Mouse (Mus musculus) kidney, embryonic 16.5 days (tissue): ENCODE data around the gene Gucy2e. TPM values are rescaled to one million over a fixed set of nuclear protein-coding genes. Genes with fewer than 3 reads are reported as not detected.

Experiments used
- ATAC-seq: fragments of 200-750 bp; cut with Nextera tagmentation; 2 replicates; pipeline ENCODE4 v1.8.0; 2017; ENCODE audit warnings: moderate TSS enrichment; ENCODE audit not compliant: low FRiP score, low TSS enrichment
- H3K27ac ChIP-seq: fragments of 300-500 bp; sonication (generic); 2 replicates; pipeline ENCODE4 v1.5.1; 2014; ENCODE audit warnings: low read length
- H3K27me3 ChIP-seq: fragments of 300-500 bp; sonication (generic); 2 replicates; pipeline ENCODE4 v1.6.1; 2014; ENCODE audit warnings: low read length, control low read depth, mixed read lengths; ENCODE audit not compliant: insufficient read depth
- H3K36me3 ChIP-seq: fragments of 300-500 bp; sonication (generic); 2 replicates; pipeline ENCODE4 v1.6.1; 2014; ENCODE audit warnings: low read length, control low read depth, mixed read lengths; ENCODE audit not compliant: insufficient read depth
- H3K4me1 ChIP-seq: fragments of 300-500 bp; sonication (generic); 2 replicates; pipeline ENCODE4 v1.6.1; 2014; ENCODE audit warnings: low read length, control low read depth, mixed read lengths; ENCODE audit not compliant: insufficient read depth
- H3K4me2 ChIP-seq: fragments of 300-500 bp; sonication (generic); replicated peaks from 2 replicates; pipeline ENCODE4 v1.6.1; 2014; ENCODE audit warnings: low read depth, low read length
- H3K4me3 ChIP-seq: fragments of 300-500 bp; sonication (generic); 2 replicates; pipeline ENCODE4 v1.5.1; 2014; ENCODE audit warnings: mild to moderate bottlenecking, low read length
- H3K9ac ChIP-seq: fragments of 300-500 bp; sonication (generic); replicated peaks from 2 replicates; pipeline ENCODE4 v1.6.1; 2014; ENCODE audit warnings: low read length
- H3K9me3 ChIP-seq: fragments of 300-500 bp; sonication (generic); 2 replicates; pipeline ENCODE4 v1.6.1; 2016; ENCODE audit warnings: low read length, control low read depth
- WGBS: fragments of 180-500 bp; shearing (Covaris S2); extraction: QIAGEN DNeasy Blood & Tissue Kit; methylation state at CpG from one replicate; pipeline ENCODE4 v1.1.7; 2014; 5-methylcytosine and 5-hydroxymethylcytosine counted together
- polyA plus RNA-seq: library from polyadenylated mRNA; unstranded; fragments of >200 nt; fragmentation: Nextera tagmentation; extraction: Ambion mirVana; gene quantifications from 2 replicates; pipeline ENCODE4 v1.2.1, GENCODE M21; 2015

Gucy2e gene
- polyA plus RNA-seq, 1 experiment from 2014 or later, result 0.27 TPM

DNA sequence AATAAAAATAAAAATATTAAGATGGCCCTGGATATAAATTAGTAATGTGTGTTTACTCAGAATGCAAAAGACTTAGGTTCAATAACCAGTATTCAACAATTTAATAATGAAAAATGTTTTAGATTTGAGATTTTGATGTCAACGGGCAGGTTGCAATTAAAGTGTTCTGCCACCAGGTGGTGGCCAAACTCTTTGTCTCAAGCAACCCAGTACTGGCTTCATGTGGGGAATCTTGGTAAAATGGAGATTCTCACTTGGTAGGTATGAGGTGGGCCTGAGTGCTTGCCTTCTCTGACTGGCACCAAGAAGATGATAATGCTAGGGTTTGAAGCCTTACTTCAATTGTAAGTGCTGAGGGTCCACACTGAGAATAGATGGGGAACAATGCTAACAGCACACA lies 44.0 kb downstream of the Gucy2e start:
- no peaks in the 10 kb centered on the region for H3K9me3 ChIP-seq
- no peak overlapping the region for H3K9ac ChIP-seq
- 6% methylated on average over 1 of the region's 1 CpGs for WGBS
- H3K27ac ChIP-seq, result no peak overlapping the region
- peaks cover 21% of the 10 kb centered on the region for H3K27me3 ChIP-seq
- H3K36me3 ChIP-seq, result no peaks in the 10 kb centered on the region
- no peak overlapping the region for H3K4me2 ChIP-seq
- ATAC-seq, result peak; percentile 27; the same call in 1 of the 2 replicates
- no peak overlapping the region for H3K4me3 ChIP-seq
- peaks cover 4% of the 10 kb centered on the region for H3K4me1 ChIP-seq

GRCm38 (mm10) chr11:69185936-69186335 lies 50.9 kb downstream of the Gucy2e start:
- Histone ChIP-seq H3K36me3 (no peaks in the 10 kb centered on the region), H3K4me1 (no peaks in the 10 kb centered on the region), H3K4me2 (no peak overlapping the region), H3K27me3 (no peaks in the 10 kb centered on the region), H3K9me3 (no peaks in the 10 kb centered on the region), H3K4me3 (no peak overlapping the region), H3K27ac (no peak overlapping the region), H3K9ac (no peak overlapping the region)
- WGBS, result 83% methylated on average over 6 of the region's 6 CpGs
- ATAC-seq, result no peak

DNA sequence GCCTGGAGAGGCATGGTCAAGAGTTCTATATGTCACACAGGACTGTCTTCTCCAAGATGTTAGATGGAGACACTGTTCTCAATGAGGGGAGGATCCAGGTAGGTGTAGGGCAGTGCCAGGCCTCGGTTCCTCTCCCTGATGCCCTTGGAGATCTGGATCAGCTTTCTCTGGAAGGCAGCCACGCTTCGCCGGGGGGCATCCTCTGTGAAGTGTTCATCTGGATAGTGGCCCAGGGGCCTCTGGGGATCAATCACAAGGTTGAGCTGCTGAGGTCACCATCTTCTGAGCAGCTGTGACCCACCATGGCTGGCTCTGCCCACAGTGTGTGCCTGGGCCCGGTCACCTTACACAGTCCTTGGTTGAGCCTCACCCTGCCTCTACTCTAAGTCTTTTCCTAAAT lies 51.8 kb downstream of the Gucy2e start:
- WGBS, result 54% methylated on average over 5 of the region's 5 CpGs
- ATAC-seq, result no peak
- no peaks in the 10 kb centered on the region for H3K4me1 ChIP-seq

GRCm38 (mm10) chr11:69180120-69180519 lies 56.7 kb downstream of the Gucy2e start:
- Histone ChIP-seq H3K9me3 (no peaks in the 10 kb centered on the region), H3K36me3 (no peaks in the 10 kb centered on the region), H3K27me3 (no peaks in the 10 kb centered on the region), H3K4me1 (no peaks in the 10 kb centered on the region), H3K4me2 (no peak overlapping the region), H3K27ac (no peak overlapping the region), H3K4me3 (no peak overlapping the region), H3K9ac (no peak overlapping the region)
- 90% methylated on average over 4 of the region's 4 CpGs for WGBS
- no peak for ATAC-seq

More for the DNA sequence above, 51.8 kb downstream of the Gucy2e start:
- no peak overlapping the region for H3K4me2 ChIP-seq
- H3K27ac ChIP-seq, result no peak overlapping the region
- H3K9ac ChIP-seq, result no peak overlapping the region
- no peaks in the 10 kb centered on the region for H3K36me3 ChIP-seq
- no peak overlapping the region for H3K4me3 ChIP-seq
- no peaks in the 10 kb centered on the region for H3K9me3 ChIP-seq
- no peaks in the 10 kb centered on the region for H3K27me3 ChIP-seq

GRCm38 (mm10) chr11:69179512-69179911 lies 57.3 kb downstream of the Gucy2e start:
- WGBS, result 64% methylated on average over 3 of the region's 3 CpGs
- Histone ChIP-seq H3K36me3 (no peaks in the 10 kb centered on the region), H3K4me1 (no peaks in the 10 kb centered on the region), H3K4me3 (no peak overlapping the region), H3K27me3 (no peaks in the 10 kb centered on the region), H3K27ac (no peak overlapping the region), H3K9ac (no peak overlapping the region), H3K9me3 (no peaks in the 10 kb centered on the region), H3K4me2 (no peak overlapping the region)
- no peak for ATAC-seq

- WGBS, result 81% methylated on average over 3 of the region's 3 CpGs
- Histone ChIP-seq H3K4me3 (no peak overlapping the region), H3K9me3 (no peaks in the 10 kb centered on the region), H3K27ac (no peak overlapping the region), H3K9ac (no peak overlapping the region), H3K36me3 (no peaks in the 10 kb centered on the region), H3K4me2 (no peak overlapping the region), H3K27me3 (no peaks in the 10 kb centered on the region), H3K4me1 (no peaks in the 10 kb centered on the region)
- ATAC-seq, result no peak
These were observed 58.3 kb downstream of the Gucy2e start for GRCm38 (mm10) chr11:69178525-69178924.

DNA sequence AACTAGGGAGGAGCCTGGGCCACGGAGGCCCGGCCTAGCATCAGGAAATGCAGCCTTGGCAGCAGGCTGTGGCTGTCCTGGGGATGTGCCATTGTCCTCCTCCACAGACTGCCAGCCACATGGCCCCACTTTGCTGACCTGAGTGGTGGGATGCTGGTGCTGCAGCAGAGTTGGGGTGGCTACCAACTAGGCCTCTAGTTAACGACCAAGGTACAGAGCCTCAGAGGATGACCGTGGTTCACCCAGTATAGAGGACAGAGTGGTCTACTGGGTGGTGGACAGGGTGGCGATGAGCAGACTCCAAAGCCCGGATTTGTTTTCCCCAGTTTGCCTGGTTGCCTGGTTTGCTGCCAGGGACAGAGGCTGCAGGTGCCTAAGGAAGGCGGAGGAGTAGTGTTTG lies 62.1 kb downstream of the Gucy2e start:
- ATAC-seq, result no peak
- no peak overlapping the region for H3K4me2 ChIP-seq
- no peaks in the 10 kb centered on the region for H3K36me3 ChIP-seq
- 79% methylated on average over 7 of the region's 7 CpGs for WGBS
- H3K27ac ChIP-seq, result no peak overlapping the region
- H3K4me1 ChIP-seq, result 0 out of 2 replicates have a peak, but pooled peaks cover 4% of the 10 kb centered on the region
- H3K9ac ChIP-seq, result no peak overlapping the region
- no peaks in the 10 kb centered on the region for H3K27me3 ChIP-seq
- no peak overlapping the region for H3K4me3 ChIP-seq
- no peaks in the 10 kb centered on the region for H3K9me3 ChIP-seq

GRCm38 (mm10) chr11:69172606-69173005 lies 64.2 kb downstream of the Gucy2e start:
- H3K4me2 ChIP-seq, result no peak overlapping the region
- peaks cover 11% of the 10 kb centered on the region; the same call in 1 of the 2 replicates for H3K4me1 ChIP-seq
- no peaks in the 10 kb centered on the region for H3K9me3 ChIP-seq
- no peak overlapping the region for H3K4me3 ChIP-seq
- H3K27me3 ChIP-seq, result no peaks in the 10 kb centered on the region
- 61% methylated on average over 2 of the region's 2 CpGs for WGBS
- ATAC-seq, result no peak
- H3K9ac ChIP-seq, result no peak overlapping the region
- H3K27ac ChIP-seq, result no peak overlapping the region
- no peaks in the 10 kb centered on the region for H3K36me3 ChIP-seq

DNA sequence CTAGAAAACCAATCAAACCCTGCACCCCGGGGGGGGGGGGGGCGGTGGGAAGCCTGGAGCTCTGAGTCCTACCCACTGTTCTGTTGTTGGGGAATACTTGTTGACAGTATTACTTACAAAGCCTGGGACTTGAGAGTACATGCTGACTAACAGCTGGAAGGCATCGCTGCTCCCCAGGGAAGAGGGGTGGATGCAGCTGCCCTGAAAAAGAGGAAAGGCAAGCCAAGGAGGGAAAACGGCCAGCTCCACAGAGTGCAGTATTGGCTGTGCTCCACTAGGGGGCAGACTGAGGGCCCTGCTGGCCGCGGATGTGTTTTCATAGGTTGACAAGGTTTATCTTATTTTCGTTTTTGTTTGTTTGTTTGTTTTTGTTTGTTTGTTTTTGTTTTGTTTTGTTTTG lies 65.2 kb downstream of the Gucy2e start:
- no peak for ATAC-seq
- Histone ChIP-seq H3K27ac (no peak overlapping the region), H3K9me3 (no peaks in the 10 kb centered on the region), H3K27me3 (no peaks in the 10 kb centered on the region), H3K4me3 (no peak overlapping the region), H3K4me2 (no peak overlapping the region), H3K36me3 (no peaks in the 10 kb centered on the region), H3K9ac (no peak overlapping the region), H3K4me1 (peaks cover 11% of the 10 kb centered on the region; the same call in 1 of the 2 replicates)
- WGBS, result 30% methylated on average over 7 of the region's 7 CpGs

GRCm38 (mm10) chr11:69169313-69169712 lies 67.5 kb downstream of the Gucy2e start:
- peaks cover 1% of the 10 kb centered on the region; the same call in 1 of the 2 replicates for H3K27me3 ChIP-seq
- no peak overlapping the region for H3K27ac ChIP-seq
- no peaks in the 10 kb centered on the region for H3K36me3 ChIP-seq
- H3K4me1 ChIP-seq, result peaks cover 11% of the 10 kb centered on the region; the same call in 1 of the 2 replicates
- no peak overlapping the region for H3K4me3 ChIP-seq
- ATAC-seq, result no peak
- H3K9ac ChIP-seq, result no peak overlapping the region
- H3K4me2 ChIP-seq, result no peak overlapping the region
- H3K9me3 ChIP-seq, result no peaks in the 10 kb centered on the region
- 80% methylated on average over 12 of the region's 12 CpGs for WGBS
